Mouse (Mus musculus): ENCODE measurements at regions not wholly inside any gene's neighbourhood (a gene's known extent, or its start where the extent isn't known, plus 50 kb on each side); places are given as distances from the start of the nearest gene placed in this dataset.

DNA sequence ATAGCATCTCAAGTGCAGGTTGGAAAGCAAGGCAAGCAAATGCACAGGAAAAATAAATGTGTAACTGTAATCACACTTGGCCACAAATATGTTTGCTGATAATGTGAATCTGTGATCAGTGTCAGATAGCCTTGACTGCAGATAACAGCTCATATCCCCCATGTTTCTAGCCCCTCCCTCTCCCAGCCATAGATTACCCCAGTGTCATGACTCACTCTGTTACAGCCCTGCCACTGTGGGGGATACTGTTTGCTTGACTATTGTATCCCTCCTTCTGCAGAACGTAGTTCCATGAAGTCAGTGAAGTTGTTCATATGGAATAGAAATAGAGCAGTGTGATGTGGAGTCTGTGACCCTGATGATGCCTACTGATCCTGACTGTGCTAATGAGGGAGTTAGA, 351.6 kb upstream of the Sel1l start:
- no peak for TF ChIP-seq CTCF (IDR thresholded peaks at IDR 0.05; ENCODE audit: low read depth)
- Histone ChIP-seq H3K9me3 (ENCODE audit: control insufficient read depth) (no peaks in the 10 kb centered on the region), H3K4me1 (replicated peaks; ENCODE audit: control insufficient read depth, insufficient read depth, low read length) (no peaks in the 10 kb centered on the region), H3K27me3 (replicated peaks; ENCODE audit: control insufficient read depth, insufficient read depth, low read length) (no peaks in the 10 kb centered on the region), H3K27ac (ENCODE audit: low read depth, low read length) (no peak overlapping the region), H3K4me3 (ENCODE audit: low read depth, low read length) (no peak overlapping the region), H3K9ac (ENCODE audit: low read depth, low read length) (no peak overlapping the region), H3K4me2 (replicated peaks; ENCODE audit: low read depth) (no peak overlapping the region), H3K36me3 (ENCODE audit: control insufficient read depth, insufficient read depth) (no peaks in the 10 kb centered on the region)
- no peak for ATAC-seq
- 35% methylated on average over 1 of the region's 1 CpGs for WGBS

DNA sequence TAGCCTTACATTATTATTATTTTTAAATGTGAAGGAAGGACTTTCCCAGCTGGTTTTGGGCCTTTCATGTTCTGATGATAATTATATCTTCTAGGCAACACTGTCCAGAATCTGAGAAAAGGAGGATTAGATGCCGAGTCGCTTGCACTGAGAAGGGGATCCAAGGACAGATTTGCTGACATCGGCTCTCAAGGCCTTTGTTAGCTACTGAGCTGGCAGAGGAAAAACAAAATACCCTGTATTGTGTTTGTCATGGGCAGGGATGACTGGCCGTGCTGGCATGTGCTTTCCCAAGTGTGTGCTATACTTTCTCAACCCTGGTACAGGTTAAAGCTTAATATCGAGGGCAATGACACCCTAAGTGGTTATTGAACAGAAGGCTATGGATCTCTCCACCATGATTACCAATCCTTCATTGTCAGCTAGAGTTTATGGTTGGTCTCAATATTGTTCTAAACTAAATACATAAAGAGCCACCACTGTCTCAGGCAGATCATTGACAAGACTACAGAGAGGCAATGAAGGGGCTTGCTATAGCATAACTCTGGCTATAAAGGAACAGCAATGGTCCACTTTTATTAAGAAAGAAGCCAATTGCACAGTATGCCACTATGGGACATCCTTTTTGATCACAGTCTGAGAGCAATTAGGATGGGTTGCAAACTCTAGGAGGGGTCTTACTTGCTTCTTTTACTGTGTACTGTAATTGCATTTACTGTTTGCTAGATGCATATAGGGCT, 350.0 kb upstream of the Sel1l start:
- no peak for ATAC-seq
- Histone ChIP-seq H3K27ac (ENCODE audit: low read depth, low read length) (no peak overlapping the region), H3K4me1 (replicated peaks; ENCODE audit: control insufficient read depth, insufficient read depth, low read length) (no peaks in the 10 kb centered on the region), H3K36me3 (ENCODE audit: control insufficient read depth, insufficient read depth) (no peaks in the 10 kb centered on the region), H3K9me3 (ENCODE audit: control insufficient read depth) (no peaks in the 10 kb centered on the region), H3K27me3 (replicated peaks; ENCODE audit: control insufficient read depth, insufficient read depth, low read length) (no peaks in the 10 kb centered on the region), H3K4me2 (replicated peaks; ENCODE audit: low read depth) (no peak overlapping the region), H3K9ac (ENCODE audit: low read depth, low read length) (no peak overlapping the region), H3K4me3 (ENCODE audit: low read depth, low read length) (no peak overlapping the region)
- TF ChIP-seq CTCF (IDR thresholded peaks at IDR 0.05; ENCODE audit: low read depth), result no peak
- WGBS, result 82% methylated on average over 5 of the region's 5 CpGs

DNA sequence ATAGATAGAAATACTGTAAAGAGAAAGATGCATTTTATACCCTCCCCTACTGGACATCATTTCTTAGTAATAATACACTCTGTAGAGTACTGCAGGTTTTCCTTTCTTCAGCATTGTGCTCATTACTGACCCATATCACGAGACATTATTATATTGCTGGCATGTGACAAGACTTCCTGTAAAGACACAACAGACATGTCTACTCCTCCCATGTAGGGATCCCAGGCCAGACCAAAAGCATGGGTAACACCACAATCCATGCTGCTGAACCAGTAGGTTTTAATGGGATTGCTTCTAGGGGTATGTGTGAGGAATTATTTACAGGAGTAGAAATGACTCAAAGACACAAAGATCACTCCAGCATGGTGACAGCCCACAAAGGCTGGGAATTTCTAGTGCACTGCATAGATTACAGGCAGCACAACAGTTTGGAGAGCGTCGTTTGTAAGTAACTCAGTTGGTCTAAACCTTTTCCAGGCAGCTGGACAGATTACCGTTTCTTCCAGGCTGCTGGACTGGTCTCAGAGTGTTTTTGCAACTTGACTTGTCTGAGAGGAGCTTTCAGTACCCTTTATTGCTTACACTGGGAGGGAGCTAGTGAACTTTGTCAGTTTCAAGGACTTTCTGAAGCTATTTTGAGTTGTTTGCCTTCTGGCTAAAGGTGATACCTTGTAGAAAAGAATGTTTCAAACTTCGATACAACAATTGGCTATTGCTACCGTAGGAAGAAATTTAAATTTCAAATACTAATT, 345.2 kb upstream of the Sel1l start:
- no peak for TF ChIP-seq CTCF (IDR thresholded peaks at IDR 0.05; ENCODE audit: low read depth)
- no peaks in the 10 kb centered on the region for H3K27me3 ChIP-seq (replicated peaks; ENCODE audit: control insufficient read depth, insufficient read depth, low read length)
- H3K4me1 ChIP-seq (replicated peaks; ENCODE audit: control insufficient read depth, insufficient read depth, low read length), result no peaks in the 10 kb centered on the region
- H3K36me3 ChIP-seq (ENCODE audit: control insufficient read depth, insufficient read depth), result no peaks in the 10 kb centered on the region
- no peak overlapping the region for H3K4me2 ChIP-seq (replicated peaks; ENCODE audit: low read depth)
- H3K27ac ChIP-seq (ENCODE audit: low read depth, low read length), result no peak overlapping the region
- H3K4me3 ChIP-seq (ENCODE audit: low read depth, low read length), result no peak overlapping the region
- H3K9me3 ChIP-seq (ENCODE audit: control insufficient read depth), result no peaks in the 10 kb centered on the region
- H3K9ac ChIP-seq (ENCODE audit: low read depth, low read length), result no peak overlapping the region
- WGBS, result 58% methylated on average over 6 of the region's 6 CpGs
- peak; percentile 90 for ATAC-seq

DNA sequence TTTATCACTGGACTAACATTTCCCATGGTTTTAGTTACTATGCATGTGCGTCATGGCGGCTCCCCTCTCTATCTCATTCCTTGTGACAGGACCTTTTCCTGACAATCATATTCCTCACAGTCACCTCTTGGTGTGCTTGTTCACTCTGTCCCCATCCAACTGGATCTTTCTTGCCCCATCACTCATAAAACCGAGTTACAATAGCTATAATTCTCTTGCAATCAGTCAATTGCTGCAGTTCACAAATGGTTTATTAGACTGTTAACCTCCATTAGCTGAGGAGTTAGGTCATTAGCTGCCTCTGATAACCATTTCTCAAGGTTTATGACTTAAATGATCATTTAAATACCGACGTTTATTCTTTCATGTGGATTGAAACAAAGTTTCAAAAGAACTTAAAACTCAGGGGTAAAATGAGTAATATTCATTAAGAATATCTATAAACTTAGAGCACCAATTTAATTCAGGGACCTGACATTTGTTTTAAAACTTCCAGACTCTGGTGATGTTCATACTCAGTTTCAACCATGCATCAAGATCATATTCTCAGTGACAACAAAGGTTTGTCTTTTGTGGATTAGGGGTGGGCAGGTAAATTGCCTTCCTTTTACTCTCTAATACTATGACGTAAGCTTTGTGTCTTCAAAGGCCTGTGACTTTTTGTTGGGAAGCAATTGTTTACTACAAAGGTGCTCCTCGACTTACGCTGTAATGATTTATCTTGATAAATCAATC, 344.4 kb upstream of the Sel1l start:
- Histone ChIP-seq H3K4me2 (replicated peaks; ENCODE audit: low read depth) (no peak overlapping the region), H3K27me3 (replicated peaks; ENCODE audit: control insufficient read depth, insufficient read depth, low read length) (no peaks in the 10 kb centered on the region), H3K9ac (ENCODE audit: low read depth, low read length) (no peak overlapping the region), H3K9me3 (ENCODE audit: control insufficient read depth) (no peaks in the 10 kb centered on the region), H3K4me1 (replicated peaks; ENCODE audit: control insufficient read depth, insufficient read depth, low read length) (no peaks in the 10 kb centered on the region), H3K4me3 (ENCODE audit: low read depth, low read length) (no peak overlapping the region), H3K36me3 (ENCODE audit: control insufficient read depth, insufficient read depth) (no peaks in the 10 kb centered on the region), H3K27ac (ENCODE audit: low read depth, low read length) (no peak overlapping the region)
- ATAC-seq, result peak; percentile 80
- WGBS, result 52% methylated on average over 8 of the region's 8 CpGs
- TF ChIP-seq CTCF (IDR thresholded peaks at IDR 0.05; ENCODE audit: low read depth), result no peak

DNA sequence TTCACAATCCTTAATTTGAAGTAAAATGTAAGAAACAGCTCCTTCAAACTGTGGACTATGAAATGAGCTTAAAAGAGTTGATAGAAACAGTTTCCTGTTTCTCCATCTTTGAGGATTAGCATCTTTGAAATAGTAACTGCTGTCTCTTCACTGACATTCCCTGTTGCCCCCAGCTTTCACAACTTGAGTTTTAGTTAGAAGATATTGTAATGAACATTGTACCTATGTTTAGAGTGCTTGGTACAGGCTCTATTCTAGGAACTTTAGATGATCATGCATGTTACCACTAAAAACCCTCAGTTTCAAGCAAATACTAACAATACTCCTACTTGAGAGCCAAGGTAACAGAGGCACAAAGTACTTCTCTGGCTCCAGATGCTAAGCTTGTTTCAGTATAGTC, 340.1 kb upstream of the Sel1l start:
- ATAC-seq, result no peak
- no peaks in the 10 kb centered on the region for H3K27me3 ChIP-seq (replicated peaks; ENCODE audit: control insufficient read depth, insufficient read depth, low read length)
- no peaks in the 10 kb centered on the region for H3K9me3 ChIP-seq (ENCODE audit: control insufficient read depth)
- no peaks in the 10 kb centered on the region for H3K4me1 ChIP-seq (replicated peaks; ENCODE audit: control insufficient read depth, insufficient read depth, low read length)
- H3K4me3 ChIP-seq (ENCODE audit: low read depth, low read length), result no peak overlapping the region
- H3K27ac ChIP-seq (ENCODE audit: low read depth, low read length), result no peak overlapping the region
- no peak for TF ChIP-seq CTCF (IDR thresholded peaks at IDR 0.05; ENCODE audit: low read depth)
- no peak overlapping the region for H3K9ac ChIP-seq (ENCODE audit: low read depth, low read length)
- H3K36me3 ChIP-seq (ENCODE audit: control insufficient read depth, insufficient read depth), result no peaks in the 10 kb centered on the region
- no peak overlapping the region for H3K4me2 ChIP-seq (replicated peaks; ENCODE audit: low read depth)

DNA sequence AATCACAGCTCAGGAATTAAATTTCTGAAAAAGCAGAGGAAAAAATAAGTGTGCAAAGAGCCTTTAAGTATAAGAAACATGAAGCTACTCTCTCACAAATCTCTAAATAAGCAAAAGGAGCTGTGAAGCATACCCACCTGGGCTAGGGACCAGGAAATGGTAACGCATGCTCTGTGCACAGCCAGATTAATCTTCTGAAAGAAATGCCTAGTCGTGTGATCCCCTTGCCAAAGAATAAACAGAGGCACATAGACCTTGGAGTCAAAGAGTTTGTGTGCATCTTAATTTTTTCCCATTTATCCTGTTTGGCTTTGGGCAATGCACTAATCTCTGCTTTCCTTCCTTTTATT, 338.2 kb upstream of the Sel1l start:
- TF ChIP-seq CTCF (IDR thresholded peaks at IDR 0.05; ENCODE audit: low read depth), result no peak
- H3K9ac ChIP-seq (ENCODE audit: low read depth, low read length), result no peak overlapping the region
- no peak overlapping the region for H3K4me3 ChIP-seq (ENCODE audit: low read depth, low read length)
- H3K4me2 ChIP-seq (replicated peaks; ENCODE audit: low read depth), result no peak overlapping the region
- H3K27ac ChIP-seq (ENCODE audit: low read depth, low read length), result no peak overlapping the region
- ATAC-seq, result no peak
- no peaks in the 10 kb centered on the region for H3K4me1 ChIP-seq (replicated peaks; ENCODE audit: control insufficient read depth, insufficient read depth, low read length)
- 45% methylated on average over 2 of the region's 2 CpGs for WGBS
- H3K36me3 ChIP-seq (ENCODE audit: control insufficient read depth, insufficient read depth), result no peaks in the 10 kb centered on the region
- H3K27me3 ChIP-seq (replicated peaks; ENCODE audit: control insufficient read depth, insufficient read depth, low read length), result no peaks in the 10 kb centered on the region
- H3K9me3 ChIP-seq (ENCODE audit: control insufficient read depth), result no peaks in the 10 kb centered on the region
